Mouse (Mus musculus): Measurements from ENCODE around the gene Map3k21.

Map3k21 gene

DNA sequence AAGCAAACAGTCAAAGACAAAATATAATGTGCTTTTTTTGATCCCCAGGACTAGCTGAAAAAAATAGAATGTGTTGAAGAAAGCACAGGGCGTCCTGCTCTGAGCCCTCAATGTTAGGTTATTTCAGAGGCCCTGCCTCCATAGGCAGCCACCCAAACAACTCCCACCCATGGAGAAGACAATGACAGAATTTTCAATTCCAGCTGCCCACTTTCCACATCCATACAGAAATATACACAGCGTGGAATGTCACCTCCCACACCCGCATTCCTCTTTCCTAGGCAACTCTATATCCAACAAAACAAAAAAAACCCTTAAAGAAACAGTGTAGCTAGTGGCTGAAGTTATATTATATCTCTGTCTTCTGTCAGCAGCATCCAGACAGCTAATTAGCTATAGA is 61.1 kb downstream of the Map3k21 start:
- DNase-seq (ENCODE audit: low spot score) = peak; percentile 47

DNA sequence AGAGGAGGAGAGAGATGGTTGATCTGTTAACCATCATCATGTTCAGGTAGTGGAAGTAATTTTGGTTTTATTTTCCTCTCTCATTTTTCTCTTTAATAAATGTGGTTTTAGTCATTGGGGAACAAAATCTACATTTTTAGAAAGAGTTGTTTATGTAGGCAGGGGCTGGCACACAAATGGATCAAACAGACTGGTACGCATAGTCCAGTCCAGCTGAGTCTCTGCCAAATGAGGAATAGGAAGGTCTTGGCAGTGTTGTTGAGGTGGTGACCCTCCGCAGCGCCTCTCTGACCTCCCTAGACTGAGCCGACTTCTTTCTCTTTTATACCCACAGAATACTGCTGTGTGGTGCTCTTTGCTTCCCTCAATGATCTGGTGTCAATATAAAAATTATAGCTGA is 65.7 kb downstream of the Map3k21 start:
- DNase-seq (ENCODE audit: low spot score) = no peak

DNA sequence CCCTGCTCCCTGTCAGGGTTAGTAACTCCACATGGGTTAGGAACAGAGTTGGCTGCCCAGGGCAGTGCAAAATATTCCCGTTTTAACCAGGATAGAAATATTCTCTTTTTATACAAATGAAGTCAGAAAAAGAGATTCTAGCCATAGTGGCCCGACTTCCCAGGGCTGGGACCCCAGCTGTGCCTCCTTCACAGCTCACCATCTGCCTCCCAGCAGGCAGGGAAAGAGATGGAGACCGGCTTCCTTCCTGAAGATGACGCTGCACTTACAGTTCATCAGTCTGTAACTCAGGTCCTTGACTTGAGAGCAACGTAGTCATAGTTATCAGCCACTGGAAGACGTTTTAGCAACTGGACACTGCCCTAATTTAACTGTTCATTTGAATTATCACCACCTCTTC is 70.6 kb downstream of the Map3k21 start:
- DNase-seq (ENCODE audit: low spot score) = no peak

DNA sequence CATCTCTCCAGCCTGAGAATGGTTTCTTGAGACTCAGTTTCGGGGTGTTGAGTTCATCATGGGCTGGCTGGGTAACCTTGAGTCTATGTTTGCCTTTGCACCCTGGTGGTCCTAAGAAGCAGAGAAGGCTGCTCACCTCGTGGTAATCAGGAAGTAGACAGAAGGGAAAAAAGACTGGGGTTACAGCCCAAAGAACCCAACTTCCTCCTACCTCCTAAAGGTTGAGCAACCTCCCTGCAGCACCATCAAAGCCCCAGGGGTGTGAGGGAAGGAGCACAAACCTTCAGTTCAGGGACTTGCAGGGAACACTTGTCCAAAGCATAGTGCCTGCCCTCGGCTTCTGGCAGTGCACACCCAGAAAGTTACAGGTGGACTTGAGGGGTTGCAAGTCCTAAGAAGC is 73.3 kb downstream of the Map3k21 start:
- DNase-seq (ENCODE audit: low spot score) = no peak

DNA sequence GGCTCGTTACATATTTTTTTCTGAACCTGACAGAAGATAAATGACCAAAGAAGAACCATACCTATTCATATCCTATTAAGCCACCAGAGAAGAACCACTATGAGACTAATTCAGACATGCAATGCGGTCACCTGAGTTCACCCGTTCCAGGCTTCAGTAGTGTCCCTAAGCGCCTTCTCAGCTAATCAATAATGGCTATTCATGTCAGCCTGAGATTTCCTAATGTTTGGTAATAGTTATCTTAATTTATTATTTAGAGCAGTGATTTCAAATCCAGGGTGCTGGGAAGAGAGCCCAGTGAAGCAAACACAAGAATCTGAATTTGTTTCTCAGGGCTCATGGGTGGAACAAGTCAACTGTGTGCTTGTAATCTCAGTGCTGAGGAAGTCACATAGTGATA is 73.9 kb downstream of the Map3k21 start:
- no peak for DNase-seq (ENCODE audit: low spot score)

DNA sequence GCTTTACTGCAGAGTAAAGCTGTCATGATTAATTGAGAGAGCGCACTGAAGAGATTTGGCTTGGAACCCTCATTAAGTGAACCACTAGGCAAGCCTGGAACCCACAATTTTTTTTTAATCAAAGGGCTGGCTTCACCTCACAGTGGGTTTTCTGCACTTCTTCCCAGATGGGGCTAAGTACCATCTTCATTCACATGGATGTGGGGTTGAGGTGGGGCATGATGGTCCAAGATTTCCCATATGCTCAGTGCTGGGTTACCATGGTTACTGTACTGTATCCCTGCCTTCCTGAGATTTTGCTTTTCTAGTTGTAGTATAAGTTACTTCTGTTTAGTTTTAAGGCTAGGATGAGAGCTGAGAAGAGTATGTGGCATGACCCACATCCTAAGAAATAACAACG is 75.1 kb downstream of the Map3k21 start:
- no peak for DNase-seq (ENCODE audit: low spot score)

DNA sequence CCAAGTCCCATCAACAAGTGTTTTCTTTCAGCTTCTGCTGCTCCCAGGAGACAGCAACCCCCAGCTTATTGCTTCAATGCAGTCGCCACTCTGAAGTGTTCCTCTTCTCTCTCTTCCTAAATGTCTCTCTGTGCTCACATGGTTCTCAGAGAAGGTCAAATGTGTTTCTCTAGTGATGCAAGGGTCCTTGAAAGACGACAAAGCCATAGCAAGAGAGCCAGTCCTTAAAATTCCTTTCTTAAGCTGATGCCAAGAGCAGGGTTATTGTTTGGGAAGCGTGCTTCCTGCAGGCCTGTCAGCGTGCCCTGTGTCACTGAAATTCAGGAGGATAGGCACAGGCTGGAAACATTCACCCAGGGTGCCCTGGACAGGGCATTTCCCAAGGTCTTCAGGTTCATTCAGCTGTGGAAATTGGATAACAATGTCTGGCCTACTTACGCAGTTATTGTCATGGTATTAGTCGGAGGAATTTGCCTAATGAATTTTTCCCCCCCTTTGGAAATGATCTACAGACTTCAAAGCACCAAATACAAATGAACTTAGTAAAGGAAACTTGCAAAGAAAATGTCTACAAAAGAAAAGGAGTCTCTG is 76.8 kb downstream of the Map3k21 start:
- DNase-seq (ENCODE audit: low spot score) = no peak

DNA sequence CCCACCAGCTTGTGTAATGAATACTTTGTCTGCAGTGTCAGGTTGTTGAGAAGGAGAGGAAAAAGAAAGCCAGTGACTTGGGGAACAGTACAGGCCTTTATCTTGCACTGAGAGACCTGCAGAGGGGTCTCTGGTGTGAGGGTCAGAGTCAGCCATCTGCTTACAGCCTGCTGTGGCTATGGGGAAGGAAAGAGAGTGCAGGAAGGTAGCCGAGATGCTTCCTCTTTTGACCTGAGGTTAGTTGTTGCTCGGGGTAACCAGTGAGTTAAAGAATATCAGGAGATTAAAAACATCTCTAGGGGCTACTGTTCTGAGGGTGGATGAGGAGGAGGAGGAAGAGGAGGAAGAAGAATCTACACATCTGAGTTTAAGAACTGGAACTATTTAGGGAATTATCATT is 77.7 kb downstream of the Map3k21 start:
- no peak for DNase-seq (ENCODE audit: low spot score)

DNA sequence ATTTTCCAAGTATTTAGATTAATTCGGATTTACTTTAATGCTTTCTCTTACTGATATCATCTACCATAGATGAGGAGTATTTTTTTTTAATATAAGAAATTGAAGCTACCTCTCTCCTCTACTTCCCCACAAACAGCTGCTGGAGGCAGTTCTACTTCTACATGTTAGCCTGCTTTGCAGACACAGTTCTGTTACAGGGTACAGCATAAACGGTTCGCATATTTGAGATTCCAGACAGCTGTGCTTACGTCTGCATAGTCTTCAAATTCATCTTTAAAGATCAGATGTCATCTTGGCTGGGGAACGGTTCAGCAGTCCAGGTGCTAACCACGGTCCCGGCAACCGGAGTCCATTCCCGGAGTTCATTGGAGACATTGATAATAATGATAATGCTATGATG is 83.4 kb downstream of the Map3k21 start:
- DNase-seq (ENCODE audit: low spot score) = no peak

DNA sequence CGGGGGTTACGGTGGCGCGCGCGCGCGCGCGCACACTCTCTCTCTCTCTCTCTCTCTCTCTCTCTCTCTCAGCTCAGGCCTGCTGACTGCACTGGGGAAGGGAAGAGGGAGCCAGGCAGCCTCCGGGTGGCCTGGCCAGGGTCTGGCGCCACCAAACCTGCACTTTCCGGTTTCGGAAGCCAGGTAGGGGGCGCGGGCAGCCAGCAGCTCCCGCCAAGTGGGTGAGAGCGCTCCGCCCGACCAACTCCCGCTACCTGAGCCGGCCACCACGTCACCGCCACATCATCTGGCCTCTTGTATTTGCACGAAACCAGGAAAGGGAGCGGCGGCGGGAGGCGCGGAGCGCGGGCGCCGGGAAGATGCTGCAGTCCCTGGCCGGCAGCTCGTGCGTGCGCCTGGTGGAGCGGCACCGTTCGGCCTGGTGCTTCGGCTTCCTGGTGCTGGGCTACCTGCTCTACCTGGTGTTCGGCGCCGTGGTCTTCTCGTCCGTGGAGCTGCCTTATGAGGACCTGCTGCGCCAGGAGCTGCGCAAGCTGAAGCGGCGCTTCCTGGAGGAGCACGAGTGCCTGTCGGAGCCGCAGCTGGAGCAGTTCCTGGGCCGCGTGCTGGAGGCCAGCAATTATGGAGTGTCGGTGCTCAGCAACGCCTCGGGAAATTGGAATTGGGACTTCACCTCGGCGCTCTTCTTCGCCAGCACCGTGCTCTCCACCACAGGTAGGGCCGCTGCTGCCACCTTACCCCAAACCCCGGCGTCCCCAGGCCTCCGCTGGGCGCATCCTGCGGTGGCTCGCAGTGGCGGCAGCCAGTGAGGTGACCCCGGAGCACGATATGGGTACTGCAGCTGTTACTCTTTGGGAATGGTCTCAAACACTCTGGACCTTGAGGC is 85.1 kb downstream of the Map3k21 start, which contains the start of gene Kcnk1:
TSS of gene Kcnk1 (plus strand) at position 70 of the 886 bp plus-strand sequence.
- peak; percentile 68 for DNase-seq (ENCODE audit: low spot score)

DNA sequence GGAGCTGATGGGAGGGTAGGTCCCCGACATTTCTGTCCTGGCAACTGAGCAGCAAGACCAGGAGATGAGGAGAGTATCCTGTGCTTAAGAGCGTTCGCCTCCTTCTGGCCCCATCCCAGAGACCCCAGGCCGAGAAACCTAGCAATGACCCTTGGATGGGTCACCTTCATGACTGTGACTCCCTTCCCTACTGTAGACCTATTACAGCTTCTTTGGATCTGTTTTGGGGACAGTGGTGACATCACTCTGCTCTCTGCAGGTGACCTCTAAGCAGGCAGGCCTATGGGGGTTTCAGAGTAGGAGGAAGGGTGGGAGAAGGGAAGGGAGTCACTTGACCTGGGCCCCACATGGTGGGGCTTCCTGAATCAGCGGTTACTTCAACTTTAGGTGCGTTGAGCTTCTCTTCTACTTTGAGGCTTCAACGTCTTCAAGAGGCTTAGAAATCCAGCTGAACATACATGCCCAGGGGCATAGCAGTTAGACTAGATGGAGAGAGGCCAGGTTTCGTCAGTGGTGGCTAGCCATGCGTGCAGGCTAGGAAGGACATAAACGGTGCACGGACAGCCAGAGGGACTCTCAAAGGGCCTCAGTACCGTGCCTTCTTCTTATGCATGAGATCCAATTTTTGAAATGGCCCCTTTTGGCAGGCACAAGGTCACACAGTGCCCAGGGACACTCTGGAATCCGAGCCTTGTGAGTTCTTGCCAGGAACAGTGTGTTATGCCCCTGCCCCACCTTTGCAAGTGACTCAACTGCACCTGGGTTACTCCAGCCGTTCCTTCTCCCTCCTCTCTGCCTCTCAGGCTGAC is 86.0 kb downstream of the Map3k21 start:
- no peak for DNase-seq (ENCODE audit: low spot score)

DNA sequence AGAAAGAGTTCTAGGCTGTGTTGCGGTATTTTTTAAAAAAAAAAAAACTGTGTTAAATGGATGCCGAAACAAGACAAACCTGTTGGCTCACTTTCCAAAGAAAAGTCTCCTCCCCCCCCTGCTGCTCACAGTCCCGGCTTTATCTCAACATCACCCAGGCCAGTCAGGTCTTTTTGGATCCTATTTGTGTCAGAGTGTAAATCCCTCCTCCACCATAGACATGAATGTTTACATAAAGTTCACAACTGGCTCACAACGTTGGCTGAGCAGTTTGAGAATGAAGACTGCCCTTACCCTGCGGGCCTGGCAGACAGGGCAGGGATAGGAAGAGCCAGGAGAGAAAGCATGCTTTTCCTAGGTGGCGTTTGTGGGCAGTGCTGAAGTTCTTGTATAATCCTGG is 86.7 kb downstream of the Map3k21 start:
- no peak for DNase-seq (ENCODE audit: low spot score)
